Mouse (Mus musculus) embryonic facial prominence, embryonic 12.5 days (tissue): ENCODE measurements around the gene Myl3. TPM values are rescaled to one million over a fixed set of nuclear protein-coding genes. Genes with fewer than 3 reads are reported as not detected.

Experiments used
- ATAC-seq: fragments of 200-750 bp; cut with Nextera tagmentation; 2 replicates; pipeline ENCODE4 v1.8.0; 2017; ENCODE audit not compliant: insufficient number of reproducible peaks, insufficient read depth, low FRiP score, low TSS enrichment
- H3K27ac ChIP-seq: fragments of 300-500 bp; sonication (generic); 2 replicates; pipeline ENCODE4 v1.5.1; 2016; ENCODE audit warnings: mild to moderate bottlenecking
- H3K27me3 ChIP-seq: fragments of 300-500 bp; sonication (generic); 2 replicates; pipeline ENCODE4 v1.6.1; 2016; ENCODE audit warnings: mild to moderate bottlenecking, moderate library complexity
- H3K36me3 ChIP-seq: fragments of 300-500 bp; sonication (generic); 2 replicates; pipeline ENCODE4 v1.6.1; 2016; ENCODE audit warnings: mild to moderate bottlenecking
- H3K4me1 ChIP-seq: fragments of 300-500 bp; sonication (generic); 2 replicates; pipeline ENCODE4 v1.6.1; 2016
- H3K4me2 ChIP-seq: fragments of 300-500 bp; sonication (generic); replicated peaks from 2 replicates; pipeline ENCODE4 v1.6.1; 2016; ENCODE audit warnings: mild to moderate bottlenecking, moderate library complexity
- H3K4me3 ChIP-seq: fragments of 300-500 bp; sonication (generic); 2 replicates; pipeline ENCODE4 v1.5.1; 2016; ENCODE audit warnings: mild to moderate bottlenecking
- H3K9ac ChIP-seq: fragments of 300-500 bp; sonication (generic); 2 replicates; pipeline ENCODE4 v1.6.1; 2016; ENCODE audit warnings: mild to moderate bottlenecking, moderate library complexity
- H3K9me3 ChIP-seq: fragments of 300-500 bp; sonication (generic); 2 replicates; pipeline ENCODE4 v1.6.1; 2016; ENCODE audit warnings: mild to moderate bottlenecking, moderate library complexity
- WGBS: fragments of 180-500 bp; shearing (Covaris S2); methylation state at CpG from one replicate; pipeline ENCODE4 v1.1.7; 2016; 5-methylcytosine and 5-hydroxymethylcytosine counted together
- polyA plus RNA-seq: library from polyadenylated mRNA; unstranded; fragments of >200 nt; fragmentation: Nextera tagmentation; extraction: Ambion mirVana; gene quantifications from 2 replicates; pipeline ENCODE4 v1.2.1, GENCODE M21; 2016

The Myl3 gene
- polyA plus RNA-seq, 1 experiment from 2014 or later, result 1.9 TPM

DNA sequence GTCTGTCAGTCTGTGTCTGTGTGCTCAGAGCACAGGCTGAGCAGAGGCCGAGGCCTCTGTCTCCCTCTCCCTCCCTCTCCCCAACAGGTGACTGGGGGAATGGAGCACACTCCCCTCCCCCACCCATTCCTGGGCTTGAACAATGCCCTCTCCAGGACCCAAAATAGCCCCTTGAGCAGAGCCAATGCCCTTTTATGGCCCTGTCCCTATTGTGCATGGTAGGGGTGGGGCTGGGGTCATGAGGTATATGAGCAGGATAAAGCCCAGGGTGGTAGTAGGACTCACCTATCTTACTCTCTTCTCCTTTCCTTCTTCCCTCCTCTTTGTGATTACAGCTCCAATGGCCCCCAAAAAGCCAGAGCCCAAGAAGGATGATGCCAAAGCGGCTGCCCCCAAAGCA lies 21.7 kb downstream of the Myl3 start:
- no peaks in the 10 kb centered on the region for H3K9me3 ChIP-seq
- no peaks in the 10 kb centered on the region for H3K27me3 ChIP-seq
- no peak overlapping the region for H3K27ac ChIP-seq
- peaks cover 28% of the 10 kb centered on the region for H3K4me1 ChIP-seq
- no peak overlapping the region for H3K4me2 ChIP-seq
- H3K4me3 ChIP-seq, result no peak overlapping the region
- no peak for ATAC-seq
- no peak overlapping the region for H3K9ac ChIP-seq
- H3K36me3 ChIP-seq, result no peaks in the 10 kb centered on the region
- 66% methylated on average over 2 of the region's 2 CpGs for WGBS

DNA sequence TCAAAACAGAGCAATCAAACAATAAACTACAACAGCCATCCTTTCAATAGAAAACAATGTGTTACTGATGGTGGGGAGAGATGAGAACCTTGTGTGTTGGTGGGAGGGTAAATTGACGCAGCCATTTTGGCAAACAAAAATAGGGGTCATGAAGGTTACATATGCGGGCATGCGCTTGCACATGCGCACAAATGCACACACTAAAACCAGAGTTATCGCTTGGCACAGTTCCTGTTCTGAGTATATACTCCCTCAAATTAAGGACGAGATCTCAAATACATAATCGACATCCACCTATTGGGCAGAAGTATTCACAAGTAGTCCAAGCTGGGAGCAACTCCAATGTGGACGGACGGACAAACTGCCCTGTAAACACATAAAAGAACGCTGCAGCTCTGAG lies 30.7 kb downstream of the Myl3 start:
- H3K9me3 ChIP-seq, result no peaks in the 10 kb centered on the region
- no peaks in the 10 kb centered on the region for H3K36me3 ChIP-seq
- H3K4me1 ChIP-seq, result peaks cover 9% of the 10 kb centered on the region
- no peak overlapping the region for H3K27ac ChIP-seq
- H3K4me3 ChIP-seq, result no peak overlapping the region
- no peak for ATAC-seq
- WGBS, result 90% methylated on average over 10 of the region's 10 CpGs
- 0 out of 2 replicates have a peak, but pooled peaks cover 2% of the 10 kb centered on the region for H3K27me3 ChIP-seq
- no peak overlapping the region for H3K4me2 ChIP-seq
- no peak overlapping the region for H3K9ac ChIP-seq

DNA sequence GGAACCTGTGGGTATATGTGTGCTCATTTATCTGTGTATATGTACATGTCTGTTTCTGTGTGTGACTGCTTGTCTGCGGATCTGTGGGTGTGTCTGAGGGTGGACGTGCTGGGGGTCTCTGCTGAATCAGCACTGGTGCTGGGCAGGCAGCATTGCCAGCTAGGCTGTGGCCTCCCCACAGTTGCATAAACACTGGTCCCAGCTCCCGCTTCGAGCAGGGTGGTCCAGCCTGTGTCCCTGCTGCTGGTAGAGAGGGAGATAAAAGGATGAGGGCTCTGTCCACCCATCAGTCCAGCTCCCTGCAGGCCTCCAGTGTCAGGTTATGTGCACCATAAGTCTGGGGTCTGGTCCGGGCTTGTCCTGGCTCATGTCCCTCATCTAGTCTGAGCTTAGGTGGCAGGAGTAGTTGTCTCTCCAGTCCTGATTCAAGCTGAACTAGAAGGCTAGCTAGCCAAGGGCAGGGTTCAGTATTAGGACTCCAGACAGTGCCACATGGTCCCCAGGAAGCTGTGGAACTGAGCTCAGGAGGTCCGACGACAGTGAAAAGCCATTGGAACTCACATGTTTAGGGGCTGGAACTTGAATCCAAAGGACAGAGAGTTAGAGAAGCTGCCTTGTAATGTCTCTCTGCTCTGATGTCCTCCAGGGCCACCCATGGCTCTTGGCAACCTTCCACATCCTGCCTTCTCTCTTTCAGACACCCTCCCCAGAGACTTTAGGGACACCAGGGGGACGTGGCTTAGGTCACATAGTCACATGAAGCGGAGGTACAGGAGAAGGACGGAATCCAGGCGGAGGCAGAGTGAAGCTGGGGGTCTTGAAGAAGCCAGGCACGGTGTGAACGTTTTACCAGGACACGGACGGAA lies 33.0 kb downstream of the Myl3 start:
- Histone ChIP-seq H3K9me3 (no peaks in the 10 kb centered on the region), H3K4me3 (no peak overlapping the region), H3K4me1 (peaks cover 14% of the 10 kb centered on the region), H3K36me3 (no peaks in the 10 kb centered on the region), H3K4me2 (no peak overlapping the region), H3K9ac (no peak overlapping the region), H3K27ac (no peak overlapping the region), H3K27me3 (0 out of 2 replicates have a peak, but pooled peaks cover 2% of the 10 kb centered on the region)
- ATAC-seq, result no peak
- 71% methylated on average over 15 of the region's 15 CpGs for WGBS

DNA sequence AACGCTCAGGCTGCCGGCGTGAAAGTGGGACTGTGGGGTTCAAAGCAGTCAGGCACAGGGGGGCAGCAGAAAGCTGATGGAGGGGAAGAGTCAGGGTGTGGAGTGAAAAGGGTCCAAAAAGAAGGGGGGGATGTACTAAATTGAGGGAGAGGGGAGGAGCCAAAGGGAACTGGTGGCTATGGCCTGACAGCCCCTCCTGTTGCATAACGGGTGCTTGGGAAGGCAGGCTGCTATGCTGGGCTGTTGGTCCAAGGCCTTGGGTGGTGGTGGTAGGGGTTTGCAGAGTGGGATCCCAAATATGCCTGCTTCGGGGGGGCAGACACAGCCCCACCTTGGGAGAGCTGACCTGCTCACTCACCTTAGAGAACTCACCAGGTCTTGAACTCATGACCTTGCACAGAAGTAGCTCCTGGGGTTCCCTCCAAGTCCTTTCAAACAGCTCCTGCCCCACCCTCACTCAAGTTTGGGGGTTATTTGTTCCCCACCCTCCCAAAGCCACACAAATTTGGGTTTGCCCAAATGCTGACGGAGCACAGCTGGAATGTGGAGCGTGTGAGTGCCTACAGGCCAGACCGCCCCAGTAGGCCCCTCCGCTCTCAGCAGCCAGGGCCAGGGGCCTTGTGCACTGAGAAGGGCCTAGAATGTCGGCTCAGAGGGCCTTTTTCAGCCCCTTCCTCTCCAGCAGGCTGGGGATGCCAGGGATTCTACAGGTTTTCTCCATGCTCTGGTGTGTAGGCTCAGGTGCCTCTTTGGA lies 33.8 kb downstream of the Myl3 start:
- Histone ChIP-seq H3K4me1 (peaks cover 15% of the 10 kb centered on the region), H3K27me3 (0 out of 2 replicates have a peak, but pooled peaks cover 2% of the 10 kb centered on the region), H3K27ac (no peak overlapping the region), H3K9me3 (no peaks in the 10 kb centered on the region), H3K4me3 (no peak overlapping the region), H3K36me3 (no peaks in the 10 kb centered on the region), H3K4me2 (no peak overlapping the region), H3K9ac (no peak overlapping the region)
- ATAC-seq, result no peak
- 73% methylated on average over 10 of the region's 10 CpGs for WGBS

DNA sequence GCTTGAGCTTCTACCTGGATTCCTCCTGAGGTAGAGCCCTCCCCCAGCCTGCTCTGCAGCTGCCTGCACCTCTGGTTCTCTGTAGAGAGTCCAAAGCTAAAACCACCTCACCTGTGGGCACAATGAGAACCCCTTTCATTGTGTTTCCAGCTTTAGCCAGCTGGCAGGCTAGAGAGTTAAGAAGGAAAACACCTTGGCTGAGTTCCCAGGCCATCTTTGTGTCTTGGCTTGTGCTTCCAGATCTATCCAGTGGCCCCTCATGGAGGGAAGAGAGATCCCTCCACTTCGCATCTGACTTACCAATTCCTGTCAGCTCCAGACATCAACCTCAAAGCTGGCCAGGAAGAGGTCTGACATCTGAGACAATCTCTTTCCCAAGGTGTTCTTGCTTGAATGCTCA lies 36.4 kb downstream of the Myl3 start:
- H3K4me3 ChIP-seq, result no peak overlapping the region
- no peak overlapping the region for H3K4me2 ChIP-seq
- H3K9ac ChIP-seq, result no peak overlapping the region
- 72% methylated on average over 1 of the region's 1 CpGs for WGBS
- no peaks in the 10 kb centered on the region for H3K9me3 ChIP-seq
- no peaks in the 10 kb centered on the region for H3K36me3 ChIP-seq
- H3K27me3 ChIP-seq, result 0 out of 2 replicates have a peak, but pooled peaks cover 2% of the 10 kb centered on the region
- H3K4me1 ChIP-seq, result peaks cover 23% of the 10 kb centered on the region
- no peak for ATAC-seq
- H3K27ac ChIP-seq, result no peak overlapping the region

DNA sequence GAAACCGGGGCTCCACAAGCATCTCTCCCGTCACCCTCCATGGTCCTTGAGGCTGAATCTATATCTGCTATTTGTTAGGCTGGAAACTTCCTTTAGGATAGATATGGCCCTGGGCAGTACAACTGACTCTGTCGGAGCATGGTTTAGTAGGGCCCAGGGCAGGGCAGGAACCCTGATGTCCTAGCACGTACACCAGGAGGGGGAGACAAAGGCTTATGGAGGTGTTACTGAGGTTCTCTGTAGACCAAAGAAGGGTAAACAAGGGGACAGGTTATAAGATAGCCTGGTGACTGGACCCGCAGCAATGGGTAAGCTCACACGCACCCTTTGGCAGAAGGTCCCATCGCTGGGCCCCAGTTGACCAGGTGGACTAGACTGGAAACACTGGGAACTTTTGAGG lies 36.9 kb downstream of the Myl3 start:
- Histone ChIP-seq H3K4me2 (no peak overlapping the region), H3K36me3 (no peaks in the 10 kb centered on the region), H3K4me1 (peaks cover 26% of the 10 kb centered on the region), H3K27me3 (0 out of 2 replicates have a peak, but pooled peaks cover 2% of the 10 kb centered on the region), H3K4me3 (no peak overlapping the region), H3K27ac (no peak overlapping the region), H3K9ac (no peak overlapping the region), H3K9me3 (no peaks in the 10 kb centered on the region)
- 80% methylated on average over 7 of the region's 7 CpGs for WGBS
- no peak for ATAC-seq

DNA sequence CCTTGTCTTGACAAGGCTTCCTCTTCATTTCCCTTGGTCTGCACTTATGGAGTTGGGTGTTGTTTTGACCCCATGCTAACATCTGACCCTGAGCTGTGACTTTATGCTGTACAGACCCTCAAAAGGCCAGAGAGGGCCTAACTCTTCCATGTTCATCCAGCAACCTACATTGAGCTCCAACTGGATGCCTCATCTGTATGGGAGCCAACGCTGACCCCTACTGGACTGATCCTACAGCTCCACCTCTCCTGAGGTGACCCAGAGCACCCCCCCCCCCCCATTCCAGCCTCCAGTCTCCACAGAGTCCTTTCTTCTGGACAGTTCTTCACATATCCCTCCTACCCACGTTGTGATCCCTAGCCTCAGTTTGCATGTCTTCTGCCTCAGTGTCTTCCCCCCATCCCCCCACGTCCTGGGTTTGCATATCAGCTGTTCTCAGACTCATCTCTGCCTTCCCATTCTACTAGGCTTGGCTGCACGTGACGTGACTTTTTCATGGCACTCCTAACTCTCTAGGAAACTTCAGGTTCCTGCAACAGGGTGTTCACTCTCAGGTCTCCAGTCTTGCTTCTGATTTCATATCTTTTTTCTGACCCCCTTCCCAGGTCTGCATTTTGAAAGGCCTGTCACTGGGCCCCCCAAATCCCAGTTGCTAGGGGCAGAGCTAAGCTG lies 37.7 kb downstream of the Myl3 start:
- Histone ChIP-seq H3K36me3 (no peaks in the 10 kb centered on the region), H3K27ac (no peak overlapping the region), H3K27me3 (0 out of 2 replicates have a peak, but pooled peaks cover 2% of the 10 kb centered on the region), H3K9ac (no peak overlapping the region), H3K9me3 (no peaks in the 10 kb centered on the region), H3K4me1 (peaks cover 28% of the 10 kb centered on the region), H3K4me2 (no peak overlapping the region), H3K4me3 (no peak overlapping the region)
- ATAC-seq, result no peak
- WGBS, result 52% methylated on average over 5 of the region's 5 CpGs

DNA sequence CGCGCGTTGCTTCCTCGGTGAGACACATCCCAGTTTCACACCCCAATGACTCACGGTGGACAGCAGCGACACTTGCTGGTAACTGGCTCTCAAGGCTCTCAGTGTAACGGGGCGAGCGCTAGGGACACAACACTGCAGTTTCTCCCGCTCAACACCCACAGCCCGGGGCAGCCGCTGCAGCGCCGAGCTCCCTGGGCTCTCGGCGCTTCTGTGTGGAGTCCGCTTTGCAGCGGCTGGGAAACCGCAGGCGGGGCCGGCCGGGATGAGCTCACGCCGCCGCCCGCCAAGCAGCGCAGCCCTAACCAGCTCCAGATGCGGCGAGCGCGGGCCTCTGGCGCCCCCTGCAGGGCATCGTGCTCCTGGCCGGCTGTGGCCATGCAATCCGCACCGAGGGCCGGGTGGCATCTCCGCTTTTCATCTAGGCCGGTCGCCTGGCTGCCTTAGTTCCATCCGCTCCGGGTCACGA lies 39.6 kb downstream of the Myl3 start:
- Histone ChIP-seq H3K27me3 (0 out of 2 replicates have a peak, but pooled peaks cover 2% of the 10 kb centered on the region), H3K9me3 (no peaks in the 10 kb centered on the region), H3K27ac (peak overlapping the region; percentile 86), H3K4me2 (peak overlapping the region; percentile 67), H3K9ac (peak overlapping the region; percentile 63), H3K4me3 (peak overlapping the region; percentile 35), H3K4me1 (peaks cover 18% of the 10 kb centered on the region), H3K36me3 (no peaks in the 10 kb centered on the region)
- WGBS, result 1% methylated on average over 43 of the region's 43 CpGs
- peak; percentile 96 for ATAC-seq

DNA sequence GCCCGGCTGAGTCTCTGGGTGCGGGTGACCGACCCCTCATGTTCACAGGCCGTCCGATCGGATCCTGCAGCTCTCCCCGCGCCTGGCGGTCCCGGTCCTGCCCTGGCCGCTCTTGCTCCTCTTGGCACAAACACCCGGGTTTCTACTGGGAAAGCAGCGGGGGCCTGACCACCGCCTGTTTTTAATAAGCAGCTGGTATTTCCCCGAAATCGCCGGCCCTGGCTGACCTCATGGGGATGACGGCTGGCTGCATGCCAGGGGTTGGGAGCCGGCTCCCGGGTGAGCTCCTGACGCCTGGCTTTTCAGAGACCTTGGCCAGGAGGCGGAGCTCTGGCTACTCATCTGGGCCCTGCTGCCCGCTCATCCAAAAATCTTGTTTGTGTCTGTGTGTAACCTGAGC lies 40.1 kb downstream of the Myl3 start:
- Histone ChIP-seq H3K4me3 (peak overlapping the region; percentile 35), H3K36me3 (no peaks in the 10 kb centered on the region), H3K9ac (peak overlapping the region; percentile 63), H3K4me2 (peak overlapping the region; percentile 67), H3K4me1 (peaks cover 18% of the 10 kb centered on the region), H3K27me3 (0 out of 2 replicates have a peak, but pooled peaks cover 2% of the 10 kb centered on the region), H3K9me3 (no peaks in the 10 kb centered on the region), H3K27ac (peak overlapping the region; percentile 86)
- under 1% methylated on average over 23 of the region's 23 CpGs for WGBS
- ATAC-seq, result peak; percentile 57

DNA sequence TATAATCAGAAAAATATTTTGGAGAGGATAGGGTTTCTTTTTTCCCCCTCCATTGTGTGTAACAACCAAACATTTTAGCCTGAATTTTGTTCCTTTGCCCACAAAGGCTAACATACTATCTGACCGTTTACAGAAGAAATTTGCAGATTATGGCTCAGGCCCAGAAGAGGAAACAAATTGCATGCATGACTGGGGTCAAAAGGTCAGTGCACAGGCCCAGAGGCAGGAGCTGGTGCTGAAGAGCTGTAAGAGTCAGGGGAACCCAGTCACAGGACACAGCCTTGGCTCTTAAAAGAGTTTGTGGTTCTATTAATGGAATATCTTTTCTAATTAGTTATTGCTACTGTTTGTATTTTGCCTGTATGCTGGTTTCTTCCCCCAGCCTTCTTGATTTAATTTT lies 42.0 kb downstream of the Myl3 start:
- peaks cover 18% of the 10 kb centered on the region for H3K4me1 ChIP-seq
- no peaks in the 10 kb centered on the region for H3K9me3 ChIP-seq
- no peaks in the 10 kb centered on the region for H3K36me3 ChIP-seq
- WGBS, result 14% methylated on average over 1 of the region's 1 CpGs
- no peak for ATAC-seq
- H3K4me2 ChIP-seq, result no peak overlapping the region
- H3K27ac ChIP-seq, result no peak overlapping the region
- H3K9ac ChIP-seq, result no peak overlapping the region
- no peak overlapping the region for H3K4me3 ChIP-seq
- no peaks in the 10 kb centered on the region for H3K27me3 ChIP-seq

DNA sequence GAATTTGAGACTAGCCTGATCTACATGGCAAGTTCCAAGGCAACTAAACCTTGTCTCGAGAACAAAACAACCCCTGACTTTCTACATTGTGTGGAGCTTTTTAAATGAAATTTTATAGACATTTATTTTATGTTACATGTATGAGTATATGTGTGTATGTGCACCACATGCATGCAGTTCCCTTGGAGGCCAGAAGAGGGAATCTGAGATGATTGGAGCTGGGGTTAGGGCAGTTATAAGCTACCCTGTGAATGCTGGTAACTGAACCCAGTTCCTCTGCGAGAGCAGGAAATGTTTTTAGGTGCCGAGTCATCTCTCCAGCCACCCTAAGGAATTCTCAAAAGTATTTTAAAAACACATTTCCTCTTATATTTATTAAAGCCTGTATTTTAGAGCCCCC lies 46.5 kb downstream of the Myl3 start:
- ATAC-seq, result no peak
- WGBS, result 86% methylated on average over 3 of the region's 3 CpGs
- no peaks in the 10 kb centered on the region for H3K9me3 ChIP-seq
- H3K36me3 ChIP-seq, result no peaks in the 10 kb centered on the region
- H3K27me3 ChIP-seq, result no peaks in the 10 kb centered on the region
- H3K4me1 ChIP-seq, result peaks cover 5% of the 10 kb centered on the region; the same call in 1 of the 2 replicates
- H3K4me2 ChIP-seq, result no peak overlapping the region
- no peak overlapping the region for H3K4me3 ChIP-seq
- no peak overlapping the region for H3K9ac ChIP-seq
- H3K27ac ChIP-seq, result no peak overlapping the region
